8 mouse cellular contexts compared by ENCODE assay signal in the genomic region with DNA sequence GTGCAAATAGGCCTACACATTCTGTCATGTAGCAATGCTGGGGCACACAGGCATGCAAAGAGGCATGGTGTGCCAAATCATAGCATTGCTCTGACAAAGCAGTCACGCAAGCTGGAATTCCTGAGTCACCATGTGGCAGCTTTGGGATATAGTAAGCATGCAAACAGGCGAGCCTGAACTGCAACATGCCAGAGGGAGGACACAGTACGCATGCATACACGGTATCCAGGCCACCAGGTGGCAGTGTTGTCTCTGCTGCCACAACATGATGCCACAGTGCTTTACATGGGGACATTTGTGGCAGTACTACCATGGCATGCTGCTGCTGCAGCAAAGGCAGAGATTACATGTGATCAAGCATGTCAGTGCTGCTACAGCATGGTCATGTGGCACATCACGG. TPM values are rescaled to one million over a fixed set of nuclear protein-coding genes. Genes with fewer than 3 reads are reported as not detected.
DNase-seq lines count a peak whose midpoint lies in the region; ATAC-seq lines count a peak whose summit lies in the region.

No protein-coding gene starts in this region.

- no peak overlapping the region for H3K9ac ChIP-seq in hindbrain, embryonic 16.5 days (ENCODE audit: low read depth, low read length)

- no peak overlapping the region for H3K27ac ChIP-seq in hindbrain, embryonic 16.5 days (ENCODE audit: low read depth, low read length)

- no peak overlapping the region for H3K4me2 ChIP-seq in hindbrain, embryonic 16.5 days (ENCODE audit: low read length)

- WGBS in hindbrain, embryonic 16.5 days: 41% methylated on average over 5 of the region's 5 CpGs

- peak; percentile 73 for ATAC-seq in hindbrain, embryonic 16.5 days

- DNase-seq in R1 (ENCODE audit: low read depth, low spot score): peak; percentile 81
- peak; percentile 38 for DNase-seq in cerebellum, adult 9-11 months
- peak; percentile 68 to 84 for DNase-seq in frontal cortex, postnatal 36 days (ENCODE audit: low spot score in 2 of 2)
- DNase-seq in left cerebral cortex, adult 11 months (ENCODE audit: low spot score): peak; percentile 74
- DNase-seq in right cerebral cortex, adult 2 months (ENCODE audit: low spot score in 2 of 2): peak; percentile 79 to 81
- DNase-seq in urinary bladder, postnatal 25 days (ENCODE audit: low spot score): peak; percentile 81

- no peaks in the 10 kb centered on the region for H3K9me3 ChIP-seq in hindbrain, embryonic 16.5 days (ENCODE audit: control insufficient read depth, low read length)
- peaks cover 13% of the 10 kb centered on the region for H3K9me3 ChIP-seq in megakaryocyte, embryonic 14.5 days

- H3K4me3 ChIP-seq in hindbrain, embryonic 16.5 days (ENCODE audit: low read length): no peak overlapping the region
- peak overlapping the region; percentile 48 for H3K4me3 ChIP-seq in megakaryocyte, embryonic 14.5 days (replicated peaks)

- H3K4me1 ChIP-seq in hindbrain, embryonic 16.5 days (ENCODE audit: control insufficient read depth, insufficient read depth, low read depth, low read length): no peaks in the 10 kb centered on the region
- peaks cover 62% of the 10 kb centered on the region for H3K4me1 ChIP-seq in megakaryocyte, embryonic 14.5 days

- no peaks in the 10 kb centered on the region for H3K36me3 ChIP-seq in hindbrain, embryonic 16.5 days (ENCODE audit: control insufficient read depth, insufficient read depth, low read length)
- no peaks in the 10 kb centered on the region for H3K36me3 ChIP-seq in megakaryocyte, embryonic 14.5 days (replicated peaks; ENCODE audit: low read length)

- no peaks in the 10 kb centered on the region for H3K27me3 ChIP-seq in hindbrain, embryonic 16.5 days (replicated peaks; ENCODE audit: control insufficient read depth, insufficient read depth, low read length)
- H3K27me3 ChIP-seq in megakaryocyte, embryonic 14.5 days (replicated peaks): peaks cover 30% of the 10 kb centered on the region

RNA-seq across cellular contexts. Expression of a gene that starts 26.8 kb away (rescaled TPM):
- polyA plus RNA-seq in hindbrain, embryonic 16.5 days (2015; fragmentation: Nextera tagmentation; extraction: Ambion mirVana): 31.4 and 36.3 TPM in 2 replicates
- 3.7 and 10.7 TPM in 2 replicates for polyA plus RNA-seq in megakaryocyte, embryonic 14.5 days (2012; ENCODE audit: insufficient read depth, low replicate concordance)
